25 mouse cellular contexts compared by ENCODE assay signal in the genomic region with DNA sequence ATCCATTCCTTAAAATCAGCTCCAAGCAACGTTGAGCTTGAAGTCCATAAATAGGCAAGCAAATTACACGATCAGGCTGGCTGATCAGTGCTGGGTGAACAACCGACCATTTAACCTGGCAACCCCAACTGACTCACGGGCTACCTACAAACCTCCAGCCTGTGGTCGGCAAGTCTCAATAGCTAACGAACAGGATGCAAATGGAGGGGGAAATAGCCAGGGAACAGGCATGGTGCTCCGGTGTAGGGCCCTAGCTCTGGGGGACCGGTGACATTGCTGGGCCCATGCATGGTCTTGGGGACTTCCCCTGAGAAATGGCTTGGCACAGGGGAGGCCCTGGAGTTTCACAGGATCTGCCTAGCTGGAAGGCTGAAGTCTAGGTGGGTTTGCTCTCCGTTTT. TPM values are rescaled to one million over a fixed set of nuclear protein-coding genes. Genes with fewer than 3 reads are reported as not detected.
DNase-seq lines count a peak whose midpoint lies in the region; ATAC-seq and TF ChIP-seq lines count a peak whose summit lies in the region.
"Had no signal": no experiment of that assay in that cellular context is flagged by ENCODE, and none has a peak within 500 bp of the region (broad histone marks: within the 10 kb centered on the region; RNA-seq: fewer than 3 reads in every experiment).

No protein-coding gene starts in this region.

- no peaks in the 10 kb centered on the region for H3K36me3 ChIP-seq in liver, adult 2 months (ENCODE audit: control insufficient read depth, insufficient read depth, low read length)
- H3K36me3 ChIP-seq in liver, embryonic 11.5 days (ENCODE audit: control insufficient read depth, insufficient read depth, low read length): no peaks in the 10 kb centered on the region
- H3K36me3 ChIP-seq in liver, postnatal 0 days (replicated peaks; ENCODE audit: insufficient read depth, low read length): no peaks in the 10 kb centered on the region
- H3K36me3 ChIP-seq: embryonic facial prominence, embryonic 13.5 days; heart, embryonic 10.5 days; heart, embryonic 15.5 days; hindbrain, embryonic 13.5 days; limb, embryonic 13.5 days; midbrain, embryonic 12.5 days had no signal

- 65% methylated on average over 9 of the region's 9 CpGs for WGBS in liver, adult 2 months
- 64% methylated on average over 9 of the region's 9 CpGs for WGBS in liver, embryonic 11.5 days
- WGBS in liver, postnatal 0 days (ENCODE audit: insufficient replicate concordance): 46% methylated on average over 9 of the region's 9 CpGs

- peaks cover 18% of the 10 kb centered on the region; the same call in 1 of the 2 replicates for H3K79me2 ChIP-seq in liver, adult 2 months (ENCODE audit: control insufficient read depth, insufficient read depth, low read length)

- H3K4me3 ChIP-seq in liver, adult 2 months (ENCODE audit: insufficient read depth, low read depth, low read length): no peak overlapping the region
- no peak overlapping the region for H3K4me3 ChIP-seq in liver, embryonic 11.5 days (ENCODE audit: low read depth, low read length)
- no peak overlapping the region for H3K4me3 ChIP-seq in embryonic fibroblast, embryonic 13.5 days (ENCODE audit: insufficient read depth, low read length)
- no peak overlapping the region for H3K4me3 ChIP-seq in liver, postnatal 0 days (ENCODE audit: low read depth, low read length)
- H3K4me3 ChIP-seq: embryonic facial prominence, embryonic 13.5 days; erythroblast, embryonic 14.5 days; heart, embryonic 10.5 days; heart, embryonic 15.5 days; hindbrain, embryonic 13.5 days; layer of hippocampus, adult 2 months; left cerebral cortex, adult 2 months; limb, embryonic 13.5 days; midbrain, embryonic 12.5 days had no signal

- H3K9me3 ChIP-seq in liver, embryonic 11.5 days (ENCODE audit: control insufficient read depth, low read length): no peaks in the 10 kb centered on the region
- no peaks in the 10 kb centered on the region for H3K9me3 ChIP-seq in liver, postnatal 0 days (ENCODE audit: low read length)
- H3K9me3 ChIP-seq: embryonic facial prominence, embryonic 13.5 days; heart, embryonic 10.5 days; heart, embryonic 15.5 days; hindbrain, embryonic 13.5 days; limb, embryonic 13.5 days; midbrain, embryonic 12.5 days had no signal

- no peak overlapping the region for H3K9ac ChIP-seq in liver, adult 2 months (ENCODE audit: low read depth, low read length)
- H3K9ac ChIP-seq in liver, embryonic 11.5 days (ENCODE audit: low read depth, low read length): no peak overlapping the region
- no peak overlapping the region for H3K9ac ChIP-seq in liver, postnatal 0 days (replicated peaks)
- H3K9ac ChIP-seq: embryonic facial prominence, embryonic 13.5 days; heart, embryonic 15.5 days; hindbrain, embryonic 13.5 days; limb, embryonic 13.5 days; midbrain, embryonic 12.5 days had no signal

- peak overlapping the region; percentile 86 for H3K27ac ChIP-seq in liver, adult 2 months (replicated peaks; ENCODE audit: insufficient read depth, low read depth, low read length)
- H3K27ac ChIP-seq in liver, embryonic 11.5 days (ENCODE audit: low read depth, low read length): no peak overlapping the region
- H3K27ac ChIP-seq in embryonic fibroblast, embryonic 13.5 days (ENCODE audit: insufficient read depth, low read length): peak overlapping the region; percentile 34
- H3K27ac ChIP-seq in liver, postnatal 0 days (ENCODE audit: low read depth): peak overlapping the region; percentile 86
- H3K27ac ChIP-seq: embryonic facial prominence, embryonic 13.5 days; heart, embryonic 10.5 days; heart, embryonic 15.5 days; hindbrain, embryonic 13.5 days; layer of hippocampus, adult 2 months; left cerebral cortex, adult 2 months; limb, embryonic 13.5 days; midbrain, embryonic 12.5 days had no signal

- H3K4me2 ChIP-seq in liver, embryonic 11.5 days: no peak overlapping the region
- no peak overlapping the region for H3K4me2 ChIP-seq in liver, postnatal 0 days (ENCODE audit: low read depth, low read length)
- H3K4me2 ChIP-seq: embryonic facial prominence, embryonic 13.5 days; heart, embryonic 15.5 days; hindbrain, embryonic 13.5 days; limb, embryonic 13.5 days; midbrain, embryonic 12.5 days had no signal

- ATAC-seq in liver, embryonic 11.5 days (replicated peaks; ENCODE audit: low FRiP score): no peak
- peak; percentile 3 for ATAC-seq in activated CD4-positive, CD25-positive, alpha-beta regulatory T cell, adult 4 months
- ATAC-seq in liver, postnatal 0 days: no peak
- ATAC-seq: forebrain, embryonic 16.5 days had no signal

- TF ChIP-seq CTCF in liver, adult 2 months (IDR thresholded peaks at IDR 0.05; ENCODE audit: low read depth, low read length): no peak
- no peak for TF ChIP-seq CTCF in embryonic fibroblast, embryonic 13.5 days (IDR thresholded peaks at IDR 0.05; ENCODE audit: borderline replicate concordance, insufficient read depth, low read length)
- no peak for TF ChIP-seq CTCF in liver, postnatal 0 days (IDR thresholded peaks at IDR 0.05; ENCODE audit: low read depth)

- no peak for TF ChIP-seq POLR2A in liver, adult 2 months (IDR thresholded peaks at IDR 0.05; ENCODE audit: extremely low read depth, insufficient read depth, low read length)
- TF ChIP-seq POLR2A in embryonic fibroblast, embryonic 13.5 days (IDR thresholded peaks at IDR 0.05; ENCODE audit: low read depth, low read length): no peak

- H3K4me1 ChIP-seq in liver, adult 2 months (ENCODE audit: control insufficient read depth, insufficient read depth, low read length): peaks cover 53% of the 10 kb centered on the region
- peaks cover 32% of the 10 kb centered on the region for H3K4me1 ChIP-seq in liver, embryonic 11.5 days (replicated peaks; ENCODE audit: control insufficient read depth, insufficient read depth, low read length)
- H3K4me1 ChIP-seq in embryonic fibroblast, embryonic 13.5 days (ENCODE audit: control insufficient read depth, insufficient read depth, low read length): peaks cover 19% of the 10 kb centered on the region
- H3K4me1 ChIP-seq in liver, postnatal 0 days (ENCODE audit: insufficient read depth): peaks cover 93% of the 10 kb centered on the region
- H3K4me1 ChIP-seq: hindbrain, embryonic 13.5 days had no signal

- intact Hi-C loops in heart, postnatal 36 days (cut with DNase I): no loop called here
- intact Hi-C loops in left cerebral cortex, postnatal 36 days (cut with DNase I): no loop called here

- DNase-seq in liver, adult 2 months (ENCODE audit: extremely low read depth, low read depth, low spot score): no peak
- DNase-seq in liver, embryonic 11.5 days (ENCODE audit: low spot score): no peak
- DNase-seq in liver, postnatal 0 days: no peak
- DNase-seq in lung, postnatal 36 days: no peak
- DNase-seq in heart, postnatal 36 days: no peak
- DNase-seq in left cerebral cortex, postnatal 36 days (ENCODE audit: low spot score in 2 of 2): no peak
- DNase-seq: B cell, adult 2 months; cerebellum, adult 9-10 months; cerebellum, postnatal 36 days; gastrocnemius, postnatal 10 days; heart, postnatal 4 days; lung, adult 2 months; thymus, postnatal 14 days had no signal

- TF ChIP-seq EP300 in liver, postnatal 0 days (IDR thresholded peaks at IDR 0.05; ENCODE audit: low read depth): no peak

- H3K27me3 ChIP-seq in liver, adult 2 months (ENCODE audit: control insufficient read depth, insufficient read depth, low read length): no peaks in the 10 kb centered on the region
- H3K27me3 ChIP-seq in liver, embryonic 11.5 days (replicated peaks; ENCODE audit: control insufficient read depth, insufficient read depth, low read length): no peaks in the 10 kb centered on the region
- no peaks in the 10 kb centered on the region for H3K27me3 ChIP-seq in liver, postnatal 0 days (ENCODE audit: insufficient read depth, low read length)

RNA-seq across cellular contexts. Expression of a gene that starts 8.3 kb away (rescaled TPM):
- 3.8 and 4.8 TPM in 2 replicates for total RNA-seq in liver, adult 2 months (2014; rRNA removed)
- 0.81 and 1.6 TPM in 2 replicates for polyA plus RNA-seq in liver, adult 2 months (2012; rRNA removed)
- 1.4 and 1.8 TPM in 2 replicates for polyA plus RNA-seq in liver, embryonic 11.5 days (2014; fragmentation: Nextera tagmentation; extraction: Ambion mirVana)
- 1 to 10 TPM; 4.1 to 5.4 TPM for polyA plus RNA-seq in activated CD4-positive, CD25-positive, alpha-beta regulatory T cell, adult 4 months (2017; shearing (Covaris generic))
- polyA plus RNA-seq in embryonic fibroblast, embryonic 13.5 days (2011; ENCODE audit: insufficient read length, low read depth, missing spikeins): 13.6 and 15.9 TPM in 2 replicates
- polyA plus RNA-seq in liver, postnatal 0 days (2015; fragmentation: Nextera tagmentation; extraction: Ambion mirVana): 1.3 and 2.3 TPM in 2 replicates
- 1 to 10 TPM; 7.2 to 7.8 TPM for total RNA-seq in heart, postnatal 36 days (2021)
- total RNA-seq in left cerebral cortex, postnatal 36 days (2021): 1 to 10 TPM; 1.0 to 2.1 TPM

RNA-seq across cellular contexts. Expression of a gene that starts 31.2 kb away (rescaled TPM):
- 43.0 and 45.5 TPM in 2 replicates for total RNA-seq in liver, adult 2 months (2014; rRNA removed)
- 144 and 157 TPM in 2 replicates for polyA plus RNA-seq in liver, adult 2 months (2012; rRNA removed)
- polyA plus RNA-seq in liver, embryonic 11.5 days (2014; fragmentation: Nextera tagmentation; extraction: Ambion mirVana): 610 and 611 TPM in 2 replicates
- polyA plus RNA-seq in activated CD4-positive, CD25-positive, alpha-beta regulatory T cell, adult 4 months (2017; shearing (Covaris generic)): 1 to 10 TPM; 6.5 to 7.7 TPM
- polyA plus RNA-seq in embryonic fibroblast, embryonic 13.5 days (2011; ENCODE audit: insufficient read length, low read depth, missing spikeins): 37.6 and 45.1 TPM in 2 replicates
- 349 and 355 TPM in 2 replicates for polyA plus RNA-seq in liver, postnatal 0 days (2015; fragmentation: Nextera tagmentation; extraction: Ambion mirVana)
- 10 to 100 TPM; 93.2 to 97.0 TPM for total RNA-seq in heart, postnatal 36 days (2021)
- total RNA-seq in left cerebral cortex, postnatal 36 days (2021): 10 to 100 TPM; 41.1 to 51.5 TPM
